Mouse (Mus musculus): ENCODE results near the gene Ptdss2. TPM values are rescaled to one million over a fixed set of nuclear protein-coding genes. Genes with fewer than 3 reads are reported as not detected.

The Ptdss2 gene
- total RNA-seq, 2 experiments from 2014 or later: 48.5 to 64.9 TPM

DNA sequence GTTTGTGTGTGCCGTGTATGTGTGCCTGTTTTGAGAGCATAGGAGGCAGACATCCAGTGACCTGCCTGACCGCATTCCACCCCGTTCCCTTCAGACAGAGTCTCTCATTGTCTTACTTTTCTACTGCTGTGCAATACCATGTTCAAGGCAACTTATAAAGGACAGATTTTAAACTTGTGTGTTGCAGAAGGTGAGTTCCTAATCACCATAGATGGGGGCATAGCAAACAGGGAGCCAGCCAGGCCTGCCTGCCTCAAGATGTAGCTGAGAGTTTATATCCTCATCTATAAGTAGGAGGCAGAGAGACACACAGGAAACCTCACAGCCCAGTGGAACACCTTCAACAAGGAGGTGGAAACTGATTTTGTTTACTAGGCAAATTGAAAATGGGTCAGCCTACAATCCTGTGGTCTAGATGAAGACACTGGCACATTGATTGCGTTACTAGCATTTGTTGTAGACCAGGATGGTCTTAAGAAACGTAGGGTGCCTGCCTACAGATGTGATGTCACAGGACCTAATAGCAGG is 51.2 kb downstream of the Ptdss2 start:
- no peak for DNase-seq

DNA sequence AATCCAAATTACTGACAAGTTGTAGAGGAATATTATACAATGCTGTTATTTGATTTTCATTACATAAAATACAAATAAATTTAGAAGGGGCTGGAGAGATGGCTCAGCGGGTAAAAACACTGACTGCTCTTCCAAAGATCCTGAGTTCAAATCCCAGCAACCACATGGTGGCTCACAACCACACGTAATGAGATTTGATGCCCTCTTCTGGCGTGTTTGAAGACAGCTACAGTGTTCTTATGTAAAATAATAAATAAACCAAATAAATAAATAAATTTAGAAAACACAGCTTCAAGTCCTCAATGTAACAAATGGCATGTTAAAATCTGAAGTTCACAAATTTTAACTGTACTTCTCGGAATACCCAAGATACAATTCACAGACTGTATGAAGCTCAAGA is 52.9 kb downstream of the Ptdss2 start:
- no peak for DNase-seq

DNA sequence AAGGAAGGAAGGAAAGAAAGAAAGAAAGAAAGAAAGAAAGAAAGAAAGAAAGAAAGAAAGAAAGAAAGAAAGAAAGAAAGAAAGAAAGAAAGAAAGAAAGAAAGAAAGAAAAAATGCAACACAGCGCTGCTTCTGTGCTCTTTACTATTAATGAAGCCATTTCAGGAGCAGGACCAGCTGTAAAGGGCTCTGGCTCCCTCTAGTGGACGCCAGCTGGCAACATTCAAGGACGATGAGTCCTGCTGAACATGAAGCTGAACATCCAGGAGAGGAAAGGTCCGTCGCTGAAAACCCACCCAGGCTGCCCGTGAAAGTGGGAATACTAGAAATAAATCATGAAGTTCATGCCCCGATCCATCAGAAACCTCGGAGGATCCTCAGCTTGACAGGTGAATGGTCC is 54.0 kb downstream of the Ptdss2 start:
- DNase-seq: peak; percentile 83

DNA sequence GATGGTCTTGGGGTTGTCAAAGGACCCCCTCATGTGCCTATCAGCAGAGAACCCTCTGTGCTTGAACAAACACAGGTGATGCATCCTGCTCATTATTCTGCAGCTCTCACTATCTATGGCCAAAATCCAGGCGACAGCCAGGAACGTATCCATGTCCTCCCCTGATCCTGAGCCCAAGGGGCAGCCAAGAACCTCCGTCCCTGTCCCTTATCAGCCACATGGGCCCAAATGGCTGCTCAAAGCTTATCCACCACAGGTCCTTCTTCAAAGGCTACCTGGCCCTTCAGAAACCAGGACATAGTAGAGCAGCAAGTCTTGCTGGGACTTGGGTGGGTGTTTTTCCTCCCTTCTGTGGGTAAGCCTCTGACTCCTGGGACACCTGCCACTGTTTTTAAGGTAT is 66.0 kb downstream of the Ptdss2 start:
- DNase-seq: no peak

DNA sequence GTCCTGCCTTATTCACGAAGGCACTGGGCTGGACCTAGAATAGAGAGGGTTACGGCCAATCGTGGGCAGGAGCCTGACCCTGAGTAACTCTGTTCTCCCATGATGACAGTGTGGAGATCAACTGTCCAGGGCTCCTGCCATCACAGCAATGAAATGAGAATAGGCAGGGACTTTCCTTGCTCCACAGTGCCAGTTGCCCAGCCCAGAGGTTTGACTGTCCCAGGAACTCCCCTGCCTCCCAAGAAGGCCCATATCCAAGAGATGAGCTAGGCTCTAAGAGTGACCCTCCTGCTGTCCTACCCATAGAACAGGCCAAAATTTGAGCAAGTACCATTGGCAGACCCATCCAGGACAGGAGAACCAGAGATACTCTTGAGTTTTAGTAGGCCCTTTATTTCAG is 66.6 kb downstream of the Ptdss2 start:
- no peak for DNase-seq

DNA sequence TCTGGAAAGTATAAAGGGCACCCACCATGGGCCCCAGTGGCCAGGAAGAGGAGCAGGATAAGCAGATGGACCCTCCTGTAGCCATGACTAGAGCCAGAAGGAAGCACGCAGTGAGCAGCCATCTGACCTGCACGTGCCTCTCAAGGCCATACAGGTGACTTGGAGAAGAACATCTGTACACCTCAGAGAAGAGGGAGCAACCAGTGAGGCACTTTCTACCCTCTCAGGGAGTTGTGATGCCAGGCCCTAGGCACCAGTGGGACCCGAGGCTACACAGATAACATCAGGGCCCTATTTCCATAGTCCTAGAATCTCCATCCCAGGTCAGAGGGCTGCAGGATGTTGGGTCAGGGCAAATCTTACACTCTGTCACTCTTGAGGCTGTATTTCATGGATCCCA is 68.0 kb downstream of the Ptdss2 start:
- DNase-seq: no peak

DNA sequence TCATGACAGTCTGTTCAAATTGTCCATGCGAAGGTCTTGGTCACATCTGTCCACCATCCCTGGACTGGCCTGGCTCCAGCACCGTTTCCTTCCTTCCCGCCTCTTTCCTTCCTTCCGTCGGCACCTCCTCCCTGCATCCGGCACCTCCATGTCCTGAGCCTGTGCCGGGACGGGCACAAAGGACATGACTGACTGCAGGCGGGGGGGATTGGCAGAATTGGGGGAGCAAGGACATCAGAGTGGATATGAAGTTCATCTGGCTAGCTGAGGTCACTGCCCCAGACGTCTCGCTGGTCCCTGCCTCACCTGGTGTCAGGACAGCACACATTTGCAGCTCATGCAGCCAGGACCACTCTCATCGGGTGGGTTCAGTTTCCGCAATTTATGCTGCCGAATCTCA is 68.9 kb downstream of the Ptdss2 start:
- no peak for DNase-seq

DNA sequence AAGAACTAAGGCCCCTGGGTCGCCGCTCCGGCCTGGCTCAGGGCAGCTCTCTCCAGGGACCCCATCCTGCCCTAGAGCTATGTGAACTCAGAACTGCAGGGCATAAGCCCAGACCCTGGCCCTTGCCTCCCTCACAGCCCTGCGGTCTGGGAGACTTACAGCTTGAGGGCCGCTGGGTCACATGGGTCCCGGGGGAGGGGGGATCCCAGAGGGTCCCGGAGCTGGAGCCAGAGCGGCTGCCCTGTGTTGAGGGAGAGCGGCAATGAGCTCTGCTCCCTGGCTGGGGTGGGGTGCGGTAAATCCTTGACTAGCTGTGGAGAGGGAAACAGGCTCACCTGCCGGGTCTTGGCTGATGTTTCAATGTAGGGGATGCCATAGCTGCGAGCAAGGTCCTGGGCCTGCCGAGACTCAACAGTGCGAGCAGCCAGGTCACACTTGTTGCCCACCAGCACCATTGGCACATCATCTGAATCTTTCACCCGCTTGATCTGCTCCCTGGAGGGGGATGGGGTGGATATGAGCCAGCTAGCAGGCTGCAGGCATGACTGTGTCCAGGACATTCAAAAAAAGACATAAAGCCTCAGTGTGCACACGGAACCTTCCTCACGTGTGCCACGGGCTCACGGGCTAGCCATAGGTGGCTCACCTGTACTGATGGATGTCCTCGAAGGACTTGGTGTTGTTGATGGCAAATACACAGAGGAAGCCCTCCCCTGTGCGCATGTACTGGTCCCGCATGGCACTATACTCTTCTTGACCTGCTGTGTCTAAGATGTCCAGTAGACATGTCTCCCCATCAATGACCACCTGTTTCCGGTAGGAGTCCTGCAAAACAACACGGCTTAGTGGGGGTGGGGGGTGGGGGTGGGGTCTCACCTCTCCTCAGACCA is 69.9 kb downstream of the Ptdss2 start:
- no peak for DNase-seq

DNA sequence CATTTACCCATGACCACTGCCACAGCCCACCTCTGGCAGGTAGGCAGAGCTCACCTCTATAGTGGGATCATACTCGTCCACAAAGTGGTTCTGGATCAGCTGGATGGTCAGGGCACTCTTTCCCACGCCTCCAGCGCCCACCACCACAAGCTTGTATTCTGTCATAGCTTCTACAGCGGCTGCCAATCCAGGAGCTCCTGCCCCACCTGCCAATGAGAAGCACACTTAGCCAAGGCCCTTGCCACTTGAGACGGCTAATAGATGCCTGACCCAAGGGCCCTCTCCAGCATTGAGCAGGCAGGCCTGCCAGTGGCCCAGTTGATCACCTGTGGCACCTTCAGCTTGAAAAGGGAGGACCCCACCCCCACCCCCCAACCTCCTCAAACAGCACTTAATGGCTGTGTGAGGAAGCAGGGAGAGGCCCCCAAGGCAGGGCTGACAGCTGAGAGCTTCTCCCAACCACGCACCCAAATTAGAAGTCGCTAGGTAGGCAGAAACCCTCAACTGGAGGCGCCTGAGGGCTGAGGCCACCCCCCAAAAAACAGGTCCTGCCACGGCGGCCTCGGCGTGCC is 70.7 kb downstream of the Ptdss2 start:
- DNase-seq: no peak

DNA sequence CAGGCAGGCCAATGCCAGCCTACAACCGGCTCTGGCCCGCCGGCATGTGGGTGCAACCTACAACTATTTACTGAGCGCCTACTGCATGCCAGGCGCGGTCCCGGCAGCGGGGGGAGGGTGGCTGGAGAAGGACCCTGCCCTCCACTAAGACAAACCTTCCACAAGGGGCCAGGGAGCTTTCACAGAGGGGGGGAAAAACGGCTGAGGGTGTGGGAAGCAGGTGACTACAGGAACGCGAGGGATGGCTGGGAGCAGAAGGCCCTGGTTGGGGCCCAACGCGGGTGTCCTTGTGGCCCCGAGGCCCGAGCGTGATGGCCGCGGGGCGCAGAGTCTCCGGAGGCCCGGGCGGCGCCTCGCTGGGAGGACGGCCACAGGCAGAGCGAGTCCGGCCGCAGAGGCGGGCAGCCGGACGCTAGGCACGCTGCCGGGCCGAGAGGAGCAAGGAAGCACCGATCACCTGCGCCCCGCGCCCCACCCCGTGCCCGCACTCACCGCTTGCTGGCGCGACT is 71.2 kb downstream of the Ptdss2 start:
- DNase-seq: peak; percentile 35 to 39

DNA sequence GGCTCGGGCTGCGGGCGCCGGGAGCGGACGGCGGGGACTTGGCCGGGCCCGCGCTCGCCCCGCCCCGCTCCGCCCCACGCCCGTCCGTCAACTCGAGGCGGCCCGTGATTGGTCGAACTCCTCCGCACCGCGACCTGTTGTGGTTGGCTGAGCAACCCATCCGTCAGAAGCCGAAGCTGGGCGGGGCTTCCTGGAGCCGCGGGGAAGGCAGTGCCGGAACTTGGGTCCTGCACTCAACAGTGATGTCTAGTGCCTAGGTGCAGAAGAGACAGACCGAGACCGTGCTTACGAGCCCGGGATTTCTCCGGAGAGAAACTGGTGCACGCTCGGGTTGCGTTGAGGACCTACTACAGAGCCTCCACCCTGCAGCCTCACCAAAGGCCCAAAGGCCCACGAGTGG is 71.8 kb downstream of the Ptdss2 start, which contains the start of the genes Hras and Lrrc56:
TSS of gene Hras (minus strand) at position 58 of the 400 bp plus-strand sequence.
TSS of gene Lrrc56 (plus strand) at position 210 of the 400 bp plus-strand sequence.
- DNase-seq: peak; percentile 97

DNA sequence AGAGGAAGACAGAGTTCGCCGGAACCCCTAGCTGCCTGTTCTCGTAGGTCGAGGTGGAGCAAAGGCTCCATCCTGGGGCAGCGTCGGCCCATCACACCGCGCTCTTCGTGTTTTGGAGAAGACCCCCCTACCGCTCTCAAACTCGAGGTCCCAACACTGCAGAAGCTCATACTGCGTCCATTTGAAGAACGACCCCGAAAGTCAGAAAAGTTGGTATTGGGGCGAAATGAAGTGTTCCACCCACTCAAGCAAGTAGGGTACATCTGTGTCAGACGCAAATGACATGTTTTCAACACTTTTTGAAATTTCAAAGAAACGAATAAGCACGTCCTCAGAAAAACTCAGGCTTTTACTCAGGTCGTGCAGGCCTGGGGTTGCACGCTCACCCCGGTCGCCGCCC is 72.2 kb downstream of the Ptdss2 start:
- DNase-seq: no peak

DNA sequence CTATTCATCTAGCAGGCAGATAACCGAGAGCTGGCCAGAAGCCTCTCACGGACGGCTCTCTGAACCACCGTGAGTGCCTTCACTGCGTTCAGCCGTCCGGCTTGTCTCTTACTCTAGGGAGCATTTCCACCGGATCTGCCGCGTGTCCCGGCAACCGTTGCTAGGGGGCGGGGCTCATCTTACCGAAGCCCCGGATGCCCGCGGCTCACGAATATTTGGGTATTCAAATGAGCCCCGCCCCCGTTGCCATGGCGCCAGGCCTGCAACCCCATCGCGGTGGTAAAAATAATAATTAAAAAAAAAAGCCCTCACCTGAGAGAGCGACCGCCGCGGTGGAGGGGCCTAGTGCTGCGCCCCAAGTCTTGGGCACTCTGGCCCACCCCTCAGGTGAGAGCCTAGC is 72.6 kb downstream of the Ptdss2 start:
- peak; percentile 80 to 86 for DNase-seq

DNA sequence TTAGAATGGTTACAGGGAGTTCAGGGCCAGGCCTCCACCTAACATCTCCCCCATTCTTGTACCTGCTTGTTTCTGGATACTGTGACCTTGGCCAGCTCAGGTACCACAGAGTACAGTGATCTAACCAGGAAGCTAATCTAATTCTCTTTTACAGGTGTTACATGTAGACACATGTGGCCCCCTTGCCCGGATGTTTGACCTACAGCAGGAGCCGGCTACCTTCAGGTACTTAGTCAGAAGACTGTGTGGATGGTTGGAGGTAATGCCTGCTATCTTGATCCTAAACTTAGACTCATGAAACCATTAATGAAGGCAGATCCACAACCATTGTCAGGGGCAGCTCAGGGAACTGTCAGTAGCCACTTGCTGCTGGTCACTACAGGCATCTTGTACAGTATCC is 73.6 kb downstream of the Ptdss2 start:
- no peak for DNase-seq

DNA sequence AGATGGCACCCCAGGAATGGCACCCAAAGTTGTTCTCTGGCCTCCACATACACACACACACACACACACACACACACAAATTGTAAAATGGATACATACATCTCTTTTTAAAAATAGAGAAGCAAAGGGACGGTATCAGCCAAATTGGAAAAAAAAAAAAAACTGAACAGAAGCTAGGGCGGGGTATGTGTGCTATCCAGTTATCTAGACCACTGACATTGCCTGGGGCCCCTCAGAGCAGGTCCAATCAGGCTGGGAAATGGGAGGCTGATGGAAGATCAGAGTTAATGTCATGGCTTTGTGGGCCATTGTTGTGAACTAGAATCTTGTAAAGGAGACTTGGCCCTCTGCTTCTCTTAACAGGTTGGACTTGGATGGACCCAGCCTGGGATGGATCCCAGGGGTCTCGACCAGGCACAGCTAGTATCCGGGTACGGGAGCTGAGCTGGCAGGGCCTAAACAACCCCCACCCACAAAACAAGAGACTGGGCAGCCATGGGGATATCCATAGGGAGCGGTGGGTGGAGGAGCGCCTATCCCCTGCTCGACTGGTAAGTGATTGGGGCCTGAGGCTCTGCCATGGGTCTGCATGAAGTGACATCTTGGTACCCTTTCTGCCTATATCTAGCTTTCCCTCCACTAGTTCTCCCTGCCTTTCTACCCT is 74.6 kb downstream of the Ptdss2 start:
- DNase-seq: no peak

DNA sequence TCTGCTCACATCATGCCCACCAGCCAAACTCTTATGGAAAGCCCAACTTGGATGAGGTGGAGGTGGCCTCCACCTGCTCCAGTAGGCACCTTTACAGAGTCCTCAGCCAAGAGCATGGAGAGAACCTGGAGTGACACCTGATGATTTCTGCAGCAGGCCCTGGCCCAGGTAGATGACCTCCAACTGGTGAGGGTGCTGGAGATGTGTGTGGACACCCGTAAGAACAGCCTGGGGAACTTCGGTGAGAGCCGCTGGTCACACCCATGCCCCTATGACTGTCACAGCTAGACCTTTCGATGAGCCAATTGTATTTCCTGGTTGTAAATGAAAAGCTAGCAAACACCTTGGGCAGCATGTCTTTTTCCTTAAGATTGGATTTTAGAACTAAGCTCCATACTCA is 75.9 kb downstream of the Ptdss2 start:
- DNase-seq: no peak

DNA sequence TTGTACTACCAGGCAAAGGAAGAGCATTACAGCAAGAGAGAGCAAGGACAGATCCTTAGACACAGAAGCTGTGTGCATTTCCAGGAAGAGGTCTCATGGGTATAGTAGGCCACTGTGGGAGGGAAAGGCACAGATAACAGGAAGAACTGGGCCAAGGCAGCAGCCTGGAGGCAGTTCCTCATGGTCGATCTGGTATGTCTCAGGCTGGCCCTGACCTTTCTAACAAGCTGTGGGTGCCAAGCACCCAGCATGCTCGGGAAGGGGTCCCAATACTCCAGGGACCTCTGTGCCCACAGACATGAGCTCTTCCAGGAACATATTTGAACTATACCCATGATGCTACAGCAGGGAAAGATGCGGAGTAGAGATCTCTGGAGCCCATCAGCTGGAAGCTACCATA is 82.4 kb downstream of the Ptdss2 start:
- no peak for DNase-seq

DNA sequence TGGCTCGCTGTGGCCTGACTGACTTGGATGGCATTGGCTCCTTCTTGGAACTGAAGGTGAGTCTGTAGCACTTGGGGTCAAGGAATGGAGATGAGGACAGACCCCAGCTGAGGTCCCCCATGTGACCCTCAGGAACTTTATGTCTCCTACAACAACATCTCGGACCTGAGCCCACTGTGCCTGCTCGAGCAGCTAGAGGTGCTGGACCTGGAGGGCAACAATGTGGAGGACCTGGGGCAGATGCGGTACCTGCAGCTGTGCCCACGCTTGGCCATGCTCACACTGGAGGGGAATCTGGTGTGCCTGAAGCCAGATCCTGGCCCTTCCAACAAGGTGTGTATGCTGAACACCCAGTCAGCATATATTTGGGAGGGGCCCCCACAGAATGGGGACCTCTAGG is 83.3 kb downstream of the Ptdss2 start:
- no peak for DNase-seq

DNA sequence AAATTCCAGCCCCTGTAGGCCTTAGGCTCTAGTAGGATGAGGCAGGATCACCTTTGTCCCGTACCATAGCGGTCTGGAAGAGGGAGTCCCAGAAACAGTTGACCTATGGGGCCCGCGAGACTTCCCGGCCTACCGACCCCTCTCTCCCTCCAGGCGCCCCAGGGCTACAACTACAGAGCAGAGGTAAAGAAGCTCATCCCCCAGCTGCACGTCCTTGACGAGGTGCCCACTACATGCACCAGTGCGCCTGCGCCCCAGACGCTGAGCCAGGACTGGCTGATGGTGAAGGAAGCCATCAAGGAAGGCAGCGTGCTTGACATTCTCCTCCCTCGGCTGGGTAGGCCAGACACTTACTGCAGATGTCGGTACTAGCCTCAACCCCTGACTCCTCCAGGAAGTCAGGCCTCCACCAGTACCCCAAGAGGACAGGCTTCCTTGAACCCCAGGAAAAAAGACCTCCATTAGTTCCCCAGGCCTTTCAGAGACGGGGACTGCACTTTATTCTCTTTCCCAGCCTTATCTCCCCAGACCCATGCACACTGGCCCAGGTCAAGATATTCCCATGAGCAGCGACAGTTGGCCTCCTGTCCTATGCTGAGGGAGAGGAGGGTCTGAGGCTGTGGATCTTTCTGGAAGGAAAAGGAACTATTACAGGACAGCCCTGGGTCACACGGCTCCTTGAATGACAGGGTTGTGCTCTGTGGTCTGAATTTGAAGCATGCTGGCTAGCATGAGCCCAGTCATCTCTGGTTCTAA is 84.2 kb downstream of the Ptdss2 start:
- DNase-seq: no peak

All from layer of hippocampus, postnatal 36 days (tissue).